Mouse (Mus musculus) olfactory bulb, adult 2 months (tissue): ENCODE data around the gene Olfr693.

Experiments used
- CTCF ChIP-seq: fragments of 200-500 bp; IDR thresholded peaks from 2 replicates; pipeline ENCODE4 v1.5.1; 2012; ENCODE audit warnings: low read depth, mild to moderate bottlenecking, low read length, moderate library complexity; ENCODE audit not compliant: insufficient read depth
- POLR2A ChIP-seq: fragments of 200-500 bp; IDR thresholded peaks from 2 replicates; pipeline ENCODE4 v1.6.1; 2012; ENCODE audit warnings: mild to moderate bottlenecking, low read depth, low read length, moderate library complexity; ENCODE audit not compliant: insufficient read depth

DNA sequence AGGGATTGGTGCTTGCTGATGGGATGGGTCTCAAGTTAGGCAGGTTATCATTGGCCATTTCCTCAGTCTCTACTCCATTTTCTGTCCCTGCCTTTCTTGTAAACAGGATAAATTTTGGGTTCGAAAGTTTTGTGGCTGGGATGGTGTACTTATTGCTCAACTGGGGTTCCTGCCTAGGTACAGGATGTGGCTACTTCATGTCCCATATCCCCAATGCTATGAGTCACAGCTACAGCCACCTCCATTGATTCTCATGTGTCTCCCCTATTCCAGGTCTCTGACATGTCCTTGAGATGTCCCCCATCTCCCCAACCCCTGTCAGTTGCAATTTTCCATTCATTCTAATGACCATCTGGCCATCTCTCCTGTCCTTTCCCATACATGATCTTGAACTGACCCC, 16.5 kb upstream of the Olfr693 start:
- no peak for TF ChIP-seq CTCF
- TF ChIP-seq POLR2A: no peak
